Mouse (Mus musculus) MEL (cell line): ENCODE results near the gene Pde10a. TPM values are rescaled to one million over a fixed set of nuclear protein-coding genes. Genes with fewer than 3 reads are reported as not detected.

Experiments used
- DNase-seq: peaks from one replicate; pipeline ENCODE4 v3.0.0; 2011; ENCODE audit warnings: low read depth, low spot score
- H3K27ac ChIP-seq: 2 replicates; pipeline ENCODE4 v1.5.1; 2012; ENCODE audit warnings: low read depth, mild to moderate bottlenecking, control low read depth, low read length, moderate library complexity; ENCODE audit not compliant: control insufficient read depth
- H3K27me3 ChIP-seq, 2 experiments: fragments of 150-350 bp in 1 of 2; sonication (generic) in 1 of 2; 2 replicates each; pipeline ENCODE4 v1.6.1; 2012; ENCODE audit warnings: low read length in 2 of 2, mild to moderate bottlenecking in 2 of 2, improper control_type of control experiment in 1 of 2, moderate library complexity in 1 of 2; ENCODE audit not compliant: insufficient read depth in 2 of 2, control insufficient read depth in 1 of 2
- H3K36me3 ChIP-seq, 2 experiments: 2 replicates each; pipeline ENCODE4 v1.6.1; 2012 to 2014; ENCODE audit warnings: low read length in 2 of 2, improper control_type of control experiment in 1 of 2, inconsistent platforms in 1 of 2, mild to moderate bottlenecking in 1 of 2; ENCODE audit not compliant: insufficient read depth in 2 of 2, control insufficient read depth in 1 of 2
- H3K4me1 ChIP-seq, 2 experiments: fragments of 150-350 bp in 1 of 2; sonication (generic) in 1 of 2; 2 replicates each; pipeline ENCODE4 v1.6.1; 2012; ENCODE audit warnings: low read length in 2 of 2, improper control_type of control experiment in 1 of 2, mild to moderate bottlenecking in 1 of 2; ENCODE audit not compliant: insufficient read depth in 2 of 2, control insufficient read depth in 1 of 2
- H3K4me3 ChIP-seq, 2 experiments: fragments of 150-350 bp in 1 of 2; sonication (generic) in 1 of 2; 2 replicates each; pipeline ENCODE4 v1.5.1; 2012; ENCODE audit warnings: low read depth in 2 of 2, low read length in 2 of 2, mild to moderate bottlenecking in 2 of 2, moderate library complexity in 2 of 2, control low read depth in 1 of 2, improper control_type of control experiment in 1 of 2; ENCODE audit not compliant: control insufficient read depth in 1 of 2, insufficient read depth in 1 of 2
- H3K79me2 ChIP-seq: 2 replicates; pipeline ENCODE4 v1.6.1; 2012; ENCODE audit warnings: mild to moderate bottlenecking, low read length, moderate library complexity; ENCODE audit not compliant: control insufficient read depth, poor library complexity, insufficient read depth
- H3K9ac ChIP-seq: 2 replicates; pipeline ENCODE4 v1.6.1; 2012; ENCODE audit warnings: low read depth, mild to moderate bottlenecking, control low read depth, low read length, moderate library complexity; ENCODE audit not compliant: control insufficient read depth, poor library complexity, severe bottlenecking
- H3K9me3 ChIP-seq: fragments of 150-350 bp; sonication (generic); replicated peaks from 2 replicates; pipeline ENCODE4 v1.6.1; 2012; ENCODE audit warnings: mild to moderate bottlenecking, low read length, improper control_type of control experiment, moderate library complexity; ENCODE audit not compliant: insufficient read depth
- CHD2 ChIP-seq: IDR thresholded peaks from 2 replicates; pipeline ENCODE4 v1.6.1; 2011; ENCODE audit warnings: low read length, improper control_type of control experiment
- CTCF ChIP-seq, 3 experiments: IDR thresholded peaks in 2 of 3; conservative IDR thresholded peaks in 1 of 3; 2 replicates each; pipeline ENCODE4 v1.5.1; 2011 to 2012; ENCODE audit warnings: low read length in 3 of 3, low read depth in 2 of 3, mild to moderate bottlenecking in 2 of 3, improper control_type of control experiment in 1 of 3, inconsistent platforms in 1 of 3, mixed read lengths in 1 of 3, moderate library complexity in 1 of 3; ENCODE audit not compliant: control insufficient read depth in 1 of 3, insufficient read depth in 1 of 3, poor library complexity in 1 of 3, severe bottlenecking in 1 of 3
- ELF1 ChIP-seq: IDR thresholded peaks from 2 replicates; pipeline ENCODE4 v1.6.1; 2014; ENCODE audit warnings: low read depth, mild to moderate bottlenecking, inconsistent platforms, low read length, improper control_type of control experiment, moderate library complexity
- GABPA ChIP-seq: IDR thresholded peaks from 2 replicates; pipeline ENCODE4 v1.6.1; 2012; ENCODE audit warnings: low read depth, mild to moderate bottlenecking, inconsistent platforms, low read length, improper control_type of control experiment, moderate library complexity
- GATA1 ChIP-seq: IDR thresholded peaks from 2 replicates; pipeline ENCODE4 v1.6.1; 2011; ENCODE audit warnings: low read depth, low read length, improper control_type of control experiment
- HCFC1 ChIP-seq: IDR thresholded peaks from 2 replicates; pipeline ENCODE4 v1.6.1; 2012; ENCODE audit warnings: low read depth, mild to moderate bottlenecking, inconsistent platforms, low read length, improper control_type of control experiment, moderate library complexity
- JUND ChIP-seq: IDR thresholded peaks from 2 replicates; pipeline ENCODE4 v1.6.1; 2011; ENCODE audit warnings: low read depth, mild to moderate bottlenecking, improper control_type of control experiment, low read length
- KAT2A ChIP-seq: conservative IDR thresholded peaks from 2 replicates; pipeline ENCODE4 v1.6.1; 2012; ENCODE audit warnings: low read depth, low read length, improper control_type of control experiment, inconsistent platforms
- MAFK ChIP-seq: IDR thresholded peaks from 2 replicates; pipeline ENCODE4 v1.6.1; 2011; ENCODE audit warnings: low read depth, mild to moderate bottlenecking, low read length, improper control_type of control experiment, borderline replicate concordance
- MAX ChIP-seq: IDR thresholded peaks from 2 replicates; pipeline ENCODE4 v1.6.1; 2011; ENCODE audit warnings: low read length, improper control_type of control experiment
- MAZ ChIP-seq: IDR thresholded peaks from 2 replicates; pipeline ENCODE4 v1.6.1; 2012; ENCODE audit warnings: low read depth, mild to moderate bottlenecking, inconsistent platforms, low read length, improper control_type of control experiment
- MEF2A ChIP-seq: IDR thresholded peaks from 2 replicates; pipeline ENCODE4 v1.6.1; 2014; ENCODE audit warnings: low read depth, mild to moderate bottlenecking, inconsistent platforms, low read length, improper control_type of control experiment; ENCODE audit not compliant: poor library complexity, insufficient replicate concordance, severe bottlenecking; ENCODE audit errors: extremely low read depth
- MXI1 ChIP-seq: IDR thresholded peaks from 2 replicates; pipeline ENCODE4 v1.6.1; 2011; ENCODE audit warnings: mild to moderate bottlenecking, low read depth, low read length, improper control_type of control experiment
- MYC ChIP-seq: IDR thresholded peaks from 2 replicates; pipeline ENCODE4 v1.6.1; 2011; ENCODE audit warnings: low read depth, mild to moderate bottlenecking, low read length, improper control_type of control experiment, moderate library complexity
- NELFE ChIP-seq: IDR thresholded peaks from 2 replicates; pipeline ENCODE4 v1.6.1; 2011; ENCODE audit warnings: low read depth, low read length, improper control_type of control experiment
- NRF1 ChIP-seq: IDR thresholded peaks from 2 replicates; pipeline ENCODE4 v1.6.1; 2014; ENCODE audit warnings: low read depth, mild to moderate bottlenecking, inconsistent platforms, low read length, improper control_type of control experiment, moderate library complexity; ENCODE audit not compliant: poor library complexity, insufficient read depth, severe bottlenecking
- POLR2A ChIP-seq, 2 experiments: IDR thresholded peaks; 2 replicates each; pipeline ENCODE4 v1.6.1; 2011 to 2012; ENCODE audit warnings: low read length in 2 of 2, mild to moderate bottlenecking in 2 of 2, control low read depth in 1 of 2, improper control_type of control experiment in 1 of 2, low read depth in 1 of 2, moderate library complexity in 1 of 2; ENCODE audit not compliant: control insufficient read depth in 1 of 2, insufficient read depth in 1 of 2, poor library complexity in 1 of 2
- POLR2AphosphoS2 ChIP-seq: IDR thresholded peaks from 2 replicates; pipeline ENCODE4 v1.6.1; 2011; ENCODE audit warnings: low read length, improper control_type of control experiment
- POLR2AphosphoS5 ChIP-seq: IDR thresholded peaks from 2 replicates; pipeline ENCODE4 v1.6.1; 2012; ENCODE audit warnings: low read depth, borderline replicate concordance, mild to moderate bottlenecking, inconsistent platforms, low read length, moderate library complexity, mixed read lengths
- RAD21 ChIP-seq: IDR thresholded peaks from 2 replicates; pipeline ENCODE4 v1.6.1; 2011; ENCODE audit warnings: mild to moderate bottlenecking, low read depth, low read length, improper control_type of control experiment
- TBP ChIP-seq: IDR thresholded peaks from 2 replicates; pipeline ENCODE4 v1.8.0; 2011; ENCODE audit warnings: low read depth, low read length, improper control_type of control experiment
- TCF12 ChIP-seq: IDR thresholded peaks from 2 replicates; pipeline ENCODE4 v1.6.1; 2014; ENCODE audit warnings: low read depth, mild to moderate bottlenecking, inconsistent platforms, low read length, improper control_type of control experiment, moderate library complexity
- UBTF ChIP-seq: IDR thresholded peaks from 2 replicates; pipeline ENCODE4 v1.6.1; 2012; ENCODE audit warnings: low read depth, mild to moderate bottlenecking, inconsistent platforms, low read length, improper control_type of control experiment, moderate library complexity, borderline replicate concordance; ENCODE audit not compliant: insufficient read depth
- USF1 ChIP-seq: IDR thresholded peaks from 2 replicates; pipeline ENCODE4 v1.6.1; 2014; ENCODE audit warnings: low read depth, mild to moderate bottlenecking, inconsistent platforms, low read length, improper control_type of control experiment, moderate library complexity
- USF2 ChIP-seq, 2 experiments: IDR thresholded peaks; 2 replicates each; pipeline ENCODE4 v1.6.1; 2011 to 2012; ENCODE audit warnings: improper control_type of control experiment in 2 of 2, low read length in 2 of 2, borderline replicate concordance in 1 of 2, inconsistent platforms in 1 of 2, low read depth in 1 of 2, mild to moderate bottlenecking in 1 of 2; ENCODE audit not compliant: insufficient read depth in 1 of 2
- ZC3H11A ChIP-seq: IDR thresholded peaks from 2 replicates; pipeline ENCODE4 v1.6.1; 2012; ENCODE audit warnings: low read depth, mild to moderate bottlenecking, inconsistent platforms, low read length, improper control_type of control experiment
- ZKSCAN1 ChIP-seq: IDR thresholded peaks from 2 replicates; pipeline ENCODE4 v1.6.1; 2012; ENCODE audit warnings: low read depth, mild to moderate bottlenecking, inconsistent platforms, low read length, improper control_type of control experiment, moderate library complexity
- ZNF384 ChIP-seq: IDR thresholded peaks from 2 replicates; pipeline ENCODE4 v1.6.1; 2012; ENCODE audit warnings: low read depth, mild to moderate bottlenecking, inconsistent platforms, low read length, improper control_type of control experiment
- polyA plus RNA-seq, 2 experiments: library from polyadenylated mRNA; stranded (reverse) in 1 of 2; unstranded in 1 of 2; fragments of >175 nt in 1 of 2; fragments of >200 nt in 1 of 2; gene quantifications; 2 replicates each; pipeline versions ENCODE4 v1.2.1 to v1.2.4; 2012; ENCODE audit warnings: low replicate concordance in 2 of 2, low read depth in 1 of 2; ENCODE audit not compliant: insufficient read length in 2 of 2, insufficient read depth in 1 of 2, missing spikeins in 1 of 2
- total RNA-seq: library from RNA; depleted of rRNA; stranded (reverse); fragments of 300-350 nt; gene quantifications from 2 replicates; pipeline ENCODE4 v1.2.3, GENCODE M21; 2012

The Pde10a gene
- total and polyA plus RNA-seq, 3 experiments = 3.1 to 6.9 TPM; not detected in 1

DNA sequence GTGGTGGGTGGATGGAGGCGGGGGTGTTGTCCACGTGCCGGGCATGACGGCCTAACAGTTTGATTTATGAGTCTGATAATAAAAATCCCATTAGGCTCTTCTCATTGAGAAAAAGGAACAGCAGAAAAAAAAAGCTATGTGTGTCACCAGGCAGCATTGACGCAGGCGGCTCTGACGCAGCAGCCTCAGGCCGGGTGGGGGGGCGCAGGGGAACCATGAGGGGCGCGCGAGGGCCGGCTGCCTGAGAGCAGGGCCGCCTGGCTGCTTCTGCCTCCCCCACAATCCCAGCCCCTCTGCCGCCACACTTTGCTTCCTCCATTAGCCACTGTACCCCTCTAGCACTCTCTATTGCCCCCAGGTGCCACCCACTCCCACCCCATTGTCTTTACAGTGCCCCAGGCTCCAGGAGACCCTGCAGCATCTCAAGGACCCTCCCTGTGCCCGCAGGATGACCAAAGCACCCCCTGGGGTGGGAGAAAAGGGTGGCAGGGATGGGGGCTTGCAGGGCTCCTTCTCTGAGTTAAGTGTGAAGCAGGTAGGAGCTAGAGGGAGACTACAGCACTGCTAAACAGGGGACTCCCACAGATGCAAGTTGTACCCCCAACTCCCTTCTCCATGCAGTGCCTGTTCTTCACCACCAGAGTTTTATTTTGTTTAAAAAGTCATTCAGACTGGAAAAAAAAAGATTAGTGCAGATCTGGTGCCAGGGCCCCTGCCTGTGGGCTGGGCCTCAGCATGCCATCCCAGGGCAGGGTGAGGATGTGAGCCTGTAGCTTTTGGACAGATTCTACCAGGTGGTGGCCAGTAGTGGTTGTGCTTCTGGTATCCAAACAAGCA is 16.6 kb upstream of the Pde10a start (continued):
- no peak for TF ChIP-seq POLR2A (IDR thresholded peaks at IDR 0.05; ENCODE audit: control insufficient read depth in 1 of 2, insufficient read depth in 1 of 2, low read depth in 1 of 2, low read length in 2 of 2, poor library complexity in 1 of 2)
- no peak for TF ChIP-seq POLR2AphosphoS2
- 0 out of 2 replicates have a peak, but pooled peaks have one; percentile 38 for TF ChIP-seq MYC
- no peak for TF ChIP-seq UBTF

DNA sequence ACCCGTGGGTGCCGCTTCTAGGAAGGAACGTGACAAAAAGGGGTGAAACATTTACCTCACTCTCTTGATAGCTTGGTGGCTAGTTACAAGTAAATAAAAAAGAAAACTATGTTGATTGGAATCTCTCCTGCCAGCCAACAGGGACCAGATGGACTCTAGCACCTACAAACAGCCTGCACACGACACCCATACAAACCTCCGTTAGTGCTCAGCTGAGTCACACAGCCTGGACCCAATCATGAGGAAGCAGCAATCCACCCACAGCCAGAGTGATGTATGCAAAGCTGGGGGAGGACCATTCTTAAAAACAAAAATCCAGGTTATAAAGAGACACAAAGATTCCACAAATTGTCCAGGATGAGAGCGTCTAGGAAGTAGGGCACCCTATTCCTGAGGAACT is 9.2 kb upstream of the Pde10a start:
- no peaks in the 10 kb centered on the region for H3K79me2 ChIP-seq
- H3K27me3 ChIP-seq = peaks cover 4 to 9% of the 10 kb centered on the region in 2 experiments
- DNase-seq = no peak
- H3K27ac ChIP-seq = no peak overlapping the region
- no peak overlapping the region for H3K9ac ChIP-seq
- TF ChIP-seq ZNF384 = no peak
- TF ChIP-seq ZC3H11A = no peak
- TF ChIP-seq MAX = no peak
- no peak for TF ChIP-seq JUND
- TF ChIP-seq ELF1 = no peak
- TF ChIP-seq POLR2AphosphoS5 = no peak
- no peak for TF ChIP-seq MXI1
- TF ChIP-seq MAFK = no peak
- no peak for TF ChIP-seq NELFE
- no peak for TF ChIP-seq HCFC1
- no peak for TF ChIP-seq KAT2A
- no peak for TF ChIP-seq POLR2A (IDR thresholded peaks at IDR 0.05; ENCODE audit: control insufficient read depth in 1 of 2, insufficient read depth in 1 of 2, low read depth in 1 of 2, low read length in 2 of 2, poor library complexity in 1 of 2)
- no peak for TF ChIP-seq USF2 (IDR thresholded peaks at IDR 0.05; ENCODE audit: borderline replicate concordance in 1 of 2, insufficient read depth in 1 of 2, low read depth in 1 of 2, low read length in 2 of 2)
- TF ChIP-seq CHD2 = no peak
- TF ChIP-seq GABPA = no peak
- H3K4me3 ChIP-seq = no peak overlapping the region
- H3K9me3 ChIP-seq = no peaks in the 10 kb centered on the region
- peaks cover 3 to 5% of the 10 kb centered on the region in 2 experiments; a peak in 3 of 4 replicates for H3K4me1 ChIP-seq
- H3K36me3 ChIP-seq = no peaks in the 10 kb centered on the region

DNA sequence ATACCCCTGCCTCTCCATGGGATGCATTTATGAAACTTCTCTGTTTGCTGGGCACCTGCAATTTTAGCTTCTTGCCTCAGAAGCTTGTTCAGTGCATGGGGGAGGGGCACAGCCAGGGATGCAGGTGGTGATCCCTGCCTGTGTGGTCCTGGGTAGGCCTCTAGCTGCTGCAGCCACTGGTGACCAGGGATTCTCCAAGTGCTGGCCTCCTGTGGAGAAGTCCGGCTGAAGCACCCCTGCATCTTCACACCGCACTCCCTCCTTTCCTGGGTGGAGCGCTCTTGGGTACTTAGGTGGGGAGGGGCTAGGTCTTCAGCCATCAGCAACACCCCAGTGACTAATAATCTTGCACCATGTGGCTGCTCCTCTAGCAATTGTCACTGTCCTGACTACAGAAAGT is 1.2 kb upstream of the Pde10a start:
- no peaks in the 10 kb centered on the region for H3K9me3 ChIP-seq
- peaks cover 0 to 4% of the 10 kb centered on the region in 2 experiments; a peak in 3 of 4 replicates for H3K27me3 ChIP-seq
- no peak for DNase-seq
- no peaks in the 10 kb centered on the region for H3K36me3 ChIP-seq
- no peaks in the 10 kb centered on the region for H3K79me2 ChIP-seq
- no peak overlapping the region for H3K9ac ChIP-seq
- H3K4me3 ChIP-seq = no peak overlapping the region
- H3K27ac ChIP-seq = no peak overlapping the region
- no peaks in the 10 kb centered on the region for H3K4me1 ChIP-seq
- no peak for TF ChIP-seq CTCF (IDR thresholded peaks at IDR 0.05 in 2 of 3, conservative IDR thresholded peaks at IDR 0.05 in 1 of 3; ENCODE audit: control insufficient read depth in 1 of 3, insufficient read depth in 1 of 3, low read depth in 2 of 3, low read length in 3 of 3, poor library complexity in 1 of 3, severe bottlenecking in 1 of 3)
- TF ChIP-seq NRF1 = no peak
- no peak for TF ChIP-seq CHD2
- TF ChIP-seq USF1 = no peak
- no peak for TF ChIP-seq MEF2A
- no peak for TF ChIP-seq TCF12
- no peak for TF ChIP-seq ZKSCAN1
- TF ChIP-seq ZC3H11A = no peak
- TF ChIP-seq GATA1 = no peak
- TF ChIP-seq TBP = no peak
- TF ChIP-seq POLR2AphosphoS2 = no peak
- no peak for TF ChIP-seq MAZ
- TF ChIP-seq POLR2A (IDR thresholded peaks at IDR 0.05; ENCODE audit: control insufficient read depth in 1 of 2, insufficient read depth in 1 of 2, low read depth in 1 of 2, low read length in 2 of 2, poor library complexity in 1 of 2) = no peak
- no peak for TF ChIP-seq RAD21
- no peak for TF ChIP-seq MAX
- no peak for TF ChIP-seq ELF1
